Mouse (Mus musculus) fibroblast of lung, adult 2 months (primary cell): ENCODE data around the gene Esp36.
"Not testable (repeated sequence)": the region's sequence is repeated elsewhere in the genome, so short reads cannot be mapped to it uniquely, and the experiment has no call there.

Source experiments
- DNase-seq: peaks from one replicate; pipeline ENCODE4 v3.0.0-alpha.2; 2011; ENCODE audit warnings: low read depth

Gene Esp36

DNA sequence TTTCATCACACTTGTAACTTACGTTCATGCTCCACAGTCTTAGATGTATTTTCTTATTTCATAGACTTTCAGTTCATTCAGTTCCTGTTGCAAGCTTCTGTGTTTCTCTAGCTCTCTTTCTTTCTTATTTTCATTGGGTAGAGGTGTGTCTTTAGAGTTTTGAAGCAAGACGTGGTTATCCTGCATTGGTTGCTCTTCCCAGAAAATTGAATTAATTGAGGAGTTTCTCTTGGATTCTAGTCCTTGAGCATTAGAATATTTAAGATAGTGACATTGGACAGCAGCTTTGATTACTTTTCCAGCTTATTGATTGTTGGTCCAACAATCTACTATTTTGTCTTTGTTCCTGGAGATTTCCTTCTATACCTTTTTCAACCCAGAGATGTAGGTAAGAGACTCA lies at the start of gene Esp36:
Gene Esp36 (minus strand): TSS at position 101 of the 400 bp plus-strand sequence.
- DNase-seq, result no peak

DNA sequence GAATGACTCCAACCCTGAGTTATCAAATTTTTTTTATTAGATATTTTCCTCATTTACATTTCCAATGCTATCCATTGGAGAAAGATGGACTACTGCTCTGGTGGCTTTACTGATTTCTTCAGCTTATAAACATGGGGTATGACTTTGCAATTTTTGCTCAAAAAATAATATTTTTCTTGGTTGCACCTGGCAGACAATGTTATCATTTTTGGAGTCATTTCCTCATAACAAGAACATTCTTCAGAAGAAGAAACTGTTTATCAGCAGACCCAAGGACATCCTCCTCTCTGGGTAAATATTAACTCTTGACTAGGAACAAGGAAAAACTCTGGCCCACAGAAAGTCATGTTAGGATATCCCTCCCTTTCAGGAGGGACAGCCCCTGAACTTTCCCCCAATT lies 36.2 kb upstream of the Esp36 start:
- not testable (repeated sequence) for DNase-seq

DNA sequence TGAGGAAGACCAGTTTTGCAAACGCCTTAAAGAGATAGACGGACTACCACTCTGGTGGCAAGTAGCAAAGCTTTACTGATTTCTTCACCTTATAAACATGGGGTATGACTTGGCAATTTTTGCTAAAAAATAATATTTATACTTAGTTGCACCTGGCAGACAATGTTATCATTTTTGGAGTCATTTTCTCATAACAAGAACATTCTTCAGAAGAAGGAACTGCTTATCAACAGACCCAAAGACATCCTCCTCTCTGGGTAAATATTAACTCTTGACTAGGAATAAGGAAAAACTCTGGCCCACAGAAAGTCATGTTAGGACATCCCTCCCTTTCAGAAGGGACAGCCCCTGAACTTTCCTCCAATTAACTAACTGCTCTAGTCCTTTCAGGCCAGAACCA lies 30.7 kb upstream of the Esp36 start:
- no peak for DNase-seq

DNA sequence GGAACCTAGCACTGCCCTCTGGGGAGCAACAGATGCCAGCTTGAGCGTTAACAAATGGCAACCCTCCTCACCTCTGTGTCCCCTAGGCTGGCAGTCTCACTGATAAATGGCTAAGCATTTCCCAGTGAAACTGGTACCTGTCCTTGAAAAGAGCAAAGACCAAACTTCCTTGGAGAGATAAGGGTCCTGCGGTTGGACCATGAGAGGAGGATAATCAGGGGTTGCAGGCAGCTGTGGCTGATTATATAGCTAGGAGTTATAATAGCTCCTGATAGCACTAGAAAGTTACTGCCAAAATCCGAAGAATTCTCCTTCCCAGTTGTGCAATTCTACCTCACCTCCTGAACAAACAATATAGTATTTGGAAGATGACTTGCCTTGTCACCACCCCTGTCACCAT lies 13.8 kb downstream of the Esp36 start:
- no peak for DNase-seq

DNA sequence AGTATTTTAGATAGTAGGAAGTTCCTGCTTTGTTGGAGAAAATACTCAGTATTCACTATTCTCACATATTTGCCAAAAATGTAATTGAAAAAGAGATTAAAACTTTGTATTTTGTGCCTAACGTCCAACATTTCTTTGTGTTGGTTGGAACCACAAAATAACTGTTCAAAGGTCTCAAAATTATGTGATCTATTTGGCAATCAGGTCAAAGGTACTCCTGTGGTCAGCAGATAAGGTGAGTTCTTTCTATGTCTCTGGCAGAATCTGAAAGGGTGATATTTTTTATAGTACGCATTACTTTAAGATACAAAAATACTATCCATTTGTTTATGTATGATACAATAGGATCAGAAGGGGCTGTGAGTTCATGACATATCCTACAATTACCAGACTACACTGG lies 28.2 kb downstream of the Esp36 start:
- DNase-seq, result no peak
